Mouse (Mus musculus) bone marrow macrophage, adult 2 months (primary cell): ENCODE results near the gene Bcas1.

Experiments
- CTCF ChIP-seq: IDR thresholded peaks from 2 replicates; pipeline ENCODE4 v1.5.1; 2012; ENCODE audit warnings: low read depth, mild to moderate bottlenecking, low read length, moderate library complexity
- POLR2A ChIP-seq: IDR thresholded peaks from 2 replicates; pipeline ENCODE4 v1.6.1; 2012; ENCODE audit warnings: mild to moderate bottlenecking, low read depth, low read length, borderline replicate concordance

- TF ChIP-seq CTCF (no peak), POLR2A (no peak)
Measured at GRCm38 (mm10) chr2:170342312-170342830, 85.3 kb downstream of the Bcas1 start.
